Mouse (Mus musculus) thymus, adult 18-20 months (tissue): ENCODE data around the gene Chrnb4.

Experiments
- DNase-seq, 2 experiments: peaks; one replicate each; pipeline ENCODE4 v3.0.0; 2022; ENCODE audit warnings: mixed read lengths in 2 of 2

The Chrnb4 gene

DNA sequence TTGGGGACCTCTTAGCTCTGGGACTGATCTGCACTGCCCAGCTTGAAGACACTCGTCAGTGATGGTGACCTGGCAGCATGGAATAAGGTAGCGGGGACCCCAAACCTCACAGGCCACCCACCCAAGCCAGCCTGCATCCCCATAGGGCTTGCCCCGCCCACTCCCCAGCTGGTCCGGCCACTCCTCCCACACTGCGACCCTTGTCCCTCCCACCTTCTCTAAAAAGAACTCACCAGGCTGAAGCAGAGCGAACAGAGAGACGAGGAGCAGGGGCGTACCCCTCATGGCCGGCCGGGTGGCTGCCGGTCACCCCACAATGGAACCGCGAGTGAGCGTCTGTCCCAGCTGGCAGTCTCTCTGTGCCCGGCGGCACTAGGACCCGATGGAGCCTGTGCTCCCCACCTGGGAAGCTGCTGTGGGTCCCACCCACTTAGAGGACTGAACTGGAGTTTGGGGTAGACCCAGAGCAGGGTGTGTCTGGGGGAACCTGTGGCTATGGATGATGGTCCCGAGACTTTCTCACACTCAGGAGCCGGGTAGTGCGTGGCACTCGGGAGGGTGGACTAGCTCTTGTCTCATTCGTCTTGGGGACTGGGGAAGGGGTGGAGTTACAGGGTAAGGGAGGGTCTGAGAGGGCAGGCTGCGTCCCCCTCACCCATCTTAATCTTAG, at the start of gene Chrnb4:
Gene Chrnb4 (minus strand): TSS at position 569 of the 670 bp plus-strand sequence.
- DNase-seq = peak in 1 of 2 experiments; percentile 5

DNA sequence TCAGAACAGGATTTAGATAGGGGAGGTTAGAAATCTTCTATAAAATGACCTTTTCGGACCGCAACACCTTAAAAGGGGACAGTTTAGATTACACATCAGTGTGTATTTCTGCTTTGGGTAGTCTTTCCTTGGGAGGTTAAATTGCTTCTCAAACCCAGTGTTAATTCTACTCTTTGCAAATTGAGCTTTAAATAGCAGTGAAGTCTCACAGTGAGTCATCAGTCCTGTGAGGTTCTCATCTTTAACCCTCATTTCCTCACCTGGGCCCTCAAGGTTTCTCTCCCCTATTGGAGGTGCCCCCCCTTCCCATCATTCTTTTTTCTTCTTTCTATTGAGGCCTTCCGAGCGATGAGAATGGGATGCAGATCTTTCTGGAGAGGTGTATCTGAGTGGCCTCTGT, 48.3 kb upstream of the Chrnb4 start:
- DNase-seq = no peak

DNA sequence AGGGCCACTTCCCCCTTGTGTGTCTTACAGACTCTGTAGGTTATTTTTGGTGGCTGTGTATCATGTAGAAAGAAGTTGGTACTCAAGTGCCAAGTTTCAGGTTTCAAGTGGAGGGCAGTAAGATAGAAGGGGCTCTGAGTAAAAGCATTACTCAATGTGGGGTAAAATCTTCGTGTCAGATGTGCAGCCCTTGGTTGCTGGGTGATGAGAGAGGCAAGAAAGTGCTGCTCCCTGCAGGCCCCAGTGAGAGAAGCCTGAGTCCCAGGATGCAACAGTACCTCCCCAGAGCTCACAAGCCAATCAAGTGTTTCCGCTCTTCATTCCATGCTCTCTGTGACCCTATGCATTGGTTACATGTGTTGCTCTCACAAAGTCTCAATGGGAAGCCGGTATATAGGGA, 47.5 kb upstream of the Chrnb4 start:
- DNase-seq = no peak

DNA sequence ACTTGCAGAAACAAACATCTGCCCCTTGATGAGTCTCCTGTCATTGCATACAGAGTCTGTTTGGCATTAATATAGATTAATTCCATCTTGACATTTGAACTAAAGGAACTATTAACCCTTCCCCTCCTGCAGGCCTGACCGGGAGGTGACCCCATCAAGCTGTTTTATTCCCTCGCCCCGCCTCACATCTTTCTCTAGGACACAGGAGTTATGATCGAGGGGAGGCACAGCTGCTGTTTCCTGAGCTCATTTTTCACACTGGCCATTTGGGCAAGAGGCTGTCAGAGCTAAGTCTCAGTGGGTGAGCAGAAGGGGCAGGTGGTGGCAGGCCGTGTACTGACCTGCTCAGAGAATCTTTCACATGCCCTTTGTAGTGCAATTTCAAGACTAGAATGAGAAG, 41.6 kb upstream of the Chrnb4 start:
- no peak for DNase-seq

DNA sequence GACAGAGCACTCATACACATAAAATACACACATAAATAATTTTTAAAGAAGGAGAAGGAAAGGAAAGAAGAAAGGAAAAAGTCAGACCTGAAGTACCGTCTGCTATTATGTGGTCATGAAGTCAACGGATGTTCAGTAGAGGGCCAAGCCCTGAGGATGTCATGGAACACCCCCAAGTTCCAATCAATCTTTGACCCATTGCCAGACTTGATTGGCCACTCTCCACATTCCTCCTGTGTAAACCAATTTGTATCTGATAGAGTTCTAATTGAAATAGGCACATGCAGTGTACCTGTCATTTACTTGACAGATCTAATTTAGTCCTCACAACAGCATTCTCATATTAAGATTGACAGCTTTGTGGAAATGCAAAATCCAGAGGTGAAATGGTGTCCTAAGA, 40.6 kb upstream of the Chrnb4 start:
- no peak for DNase-seq

DNA sequence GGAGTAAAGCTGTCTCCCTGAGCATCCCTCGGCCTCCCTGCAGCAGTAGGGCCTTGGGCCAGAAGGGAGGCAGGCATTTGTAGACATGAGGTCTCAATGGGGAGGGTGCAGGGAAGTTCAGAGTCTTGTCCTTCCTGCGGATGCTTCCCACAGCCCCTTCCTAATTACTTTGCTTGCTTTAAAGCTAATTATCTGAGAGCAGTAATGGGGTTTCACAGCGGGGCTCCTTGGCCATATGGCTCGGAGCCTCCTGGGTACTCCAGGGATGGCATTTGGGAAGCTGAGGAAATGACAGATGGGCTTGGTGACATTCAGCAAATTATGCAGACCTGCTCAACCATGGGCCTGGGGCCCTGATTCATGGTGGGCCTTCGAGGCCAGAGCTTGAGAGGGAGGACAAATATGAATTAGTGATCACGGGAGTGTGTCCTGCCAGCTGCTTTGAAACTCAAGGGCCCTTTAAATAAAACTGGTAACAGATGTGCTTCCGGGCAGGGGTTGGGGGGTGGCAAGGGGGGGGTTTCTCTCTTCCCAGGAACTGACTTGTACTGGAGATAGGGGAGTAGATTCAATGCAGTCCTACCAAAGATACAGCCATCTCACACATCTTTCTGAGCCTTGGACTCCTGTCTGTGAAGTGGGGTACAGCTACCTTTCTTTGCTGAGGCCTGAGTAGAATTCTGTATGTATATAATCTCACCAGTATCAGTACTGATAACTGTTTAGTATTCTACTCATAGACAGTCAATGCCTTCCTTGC, 34.8 kb upstream of the Chrnb4 start:
- no peak for DNase-seq

DNA sequence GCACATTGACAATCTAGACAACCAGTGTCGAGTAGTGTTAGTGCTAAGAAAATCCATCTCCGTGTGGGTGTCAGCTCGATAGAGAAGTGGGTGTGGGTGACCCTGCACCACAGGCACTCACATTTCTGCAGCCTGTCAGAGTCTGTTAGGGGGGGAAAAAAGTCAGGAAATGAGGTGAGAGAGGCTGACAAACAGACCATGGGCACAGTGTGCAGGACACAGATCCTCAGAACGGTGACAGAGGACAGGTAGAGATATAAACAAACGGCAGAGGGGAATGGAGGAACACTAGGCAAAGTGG, 19.3 kb upstream of the Chrnb4 start:
- no peak for DNase-seq

DNA sequence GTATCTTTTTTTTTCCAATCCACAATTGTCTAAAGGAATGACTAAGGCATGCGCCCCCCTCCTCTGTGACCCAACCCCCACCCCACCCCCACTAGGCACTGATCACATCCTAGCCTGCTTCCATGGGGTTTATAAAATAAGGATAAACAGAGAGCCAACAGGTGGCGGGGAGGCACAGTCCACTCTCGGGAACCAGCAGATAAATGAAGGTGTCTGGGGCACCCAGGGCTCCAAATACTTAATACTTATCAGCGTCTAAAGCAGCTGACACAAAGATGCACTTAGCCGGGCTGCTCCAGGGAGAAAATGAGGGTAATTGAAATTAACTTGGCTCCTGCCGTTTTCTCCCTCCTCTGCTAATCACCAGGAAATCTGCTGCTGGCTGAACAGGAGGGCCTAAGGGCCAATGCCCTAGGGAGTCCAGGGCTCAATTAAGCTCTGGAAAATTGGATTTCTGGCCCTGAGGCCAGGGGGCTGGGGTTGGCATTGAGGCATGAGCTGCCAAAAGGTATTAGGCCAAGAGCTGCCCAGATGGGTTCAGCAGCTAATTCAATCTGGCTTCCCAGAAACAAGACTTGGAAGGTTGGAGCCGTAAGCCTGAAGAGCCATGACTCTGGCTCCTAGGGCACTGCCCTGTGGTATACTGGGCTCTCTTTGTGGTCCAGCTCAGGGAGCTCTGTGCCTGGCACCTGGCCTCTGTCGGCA, 18.8 kb upstream of the Chrnb4 start:
- DNase-seq = no peak

DNA sequence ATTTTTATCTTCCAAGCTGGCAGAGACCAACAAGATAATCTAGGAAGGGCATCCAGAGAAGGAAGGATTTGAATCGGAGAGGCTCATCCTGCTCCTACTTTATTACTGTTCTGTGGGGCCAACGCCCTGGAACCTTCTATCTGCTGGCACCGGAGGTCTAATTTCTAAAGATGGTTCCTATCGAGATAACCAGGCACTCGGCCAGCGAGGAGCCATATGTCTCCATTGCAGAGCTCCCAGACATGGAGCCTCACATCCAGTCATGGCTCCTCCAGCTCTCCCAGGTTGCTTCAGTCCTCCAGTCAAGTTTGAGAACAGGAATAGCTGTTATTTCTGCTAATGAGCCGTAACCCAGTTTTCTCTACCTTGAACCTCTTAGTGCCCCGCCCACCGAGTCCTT, 16.7 kb upstream of the Chrnb4 start:
- DNase-seq = no peak

DNA sequence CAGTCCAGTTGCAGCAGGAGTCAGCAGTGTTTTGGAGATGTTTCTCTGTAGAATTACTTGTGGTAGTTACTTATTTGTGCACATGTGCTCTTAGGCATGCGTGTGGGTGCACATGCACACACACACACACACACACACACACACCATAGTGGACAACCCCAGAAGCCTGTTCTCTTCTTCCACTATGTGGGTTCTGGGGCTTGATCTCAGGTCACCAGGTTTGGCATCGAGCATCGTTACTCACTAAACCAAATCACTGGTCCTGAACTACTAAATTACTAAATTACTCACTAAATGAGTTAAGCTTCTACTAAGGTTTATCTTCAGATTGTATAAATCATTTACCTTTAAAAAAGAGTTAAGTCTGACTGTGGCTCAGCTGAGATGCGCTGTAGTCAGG, 9.5 kb upstream of the Chrnb4 start:
- DNase-seq = no peak

DNA sequence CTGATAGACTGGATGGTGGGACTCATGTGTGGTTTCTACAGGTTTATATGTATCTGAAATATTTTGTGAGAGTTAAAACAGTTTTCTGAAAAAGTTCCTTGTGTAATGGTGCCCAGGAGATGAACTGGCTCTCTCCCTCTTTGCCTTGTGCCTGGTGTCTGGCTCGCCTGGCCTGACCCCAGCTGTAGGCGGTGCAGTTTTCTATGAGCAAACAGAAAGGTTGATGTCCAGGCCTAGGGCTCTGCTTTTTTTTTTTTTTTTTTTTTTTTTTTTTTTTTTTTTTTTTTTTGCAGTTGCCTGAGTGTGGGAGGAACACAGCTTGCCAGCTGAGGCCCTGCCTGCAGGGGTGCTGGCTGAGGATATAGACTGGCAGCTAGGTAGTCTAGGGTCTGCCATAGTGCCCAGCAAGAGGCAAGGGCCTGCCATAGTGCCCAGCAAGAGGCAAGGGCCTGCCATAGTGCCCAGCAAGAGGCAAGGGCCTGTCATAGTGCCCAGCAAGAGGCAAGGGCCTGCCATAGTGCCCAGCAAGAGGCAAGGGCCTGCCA, 6.9 kb upstream of the Chrnb4 start:
- DNase-seq = no peak

DNA sequence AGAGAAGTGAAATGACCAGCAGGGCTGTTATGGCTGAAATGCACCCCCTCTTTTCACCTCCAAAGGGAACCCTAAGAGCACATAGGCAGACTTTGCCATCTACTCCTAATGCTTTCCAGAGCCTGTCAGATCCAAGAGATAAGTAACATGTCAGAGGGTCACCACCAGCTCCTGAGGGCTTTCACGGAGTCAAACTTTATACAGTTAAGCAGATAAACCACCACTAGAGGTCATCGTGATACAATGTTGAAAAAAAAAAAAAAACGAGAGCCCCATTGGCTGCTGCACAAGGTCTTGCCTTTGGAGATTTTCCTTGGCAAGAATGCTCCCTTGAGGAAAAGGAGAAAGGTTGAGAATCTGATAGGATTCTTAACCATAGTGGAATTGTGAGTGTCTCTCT, 1.8 kb downstream of the Chrnb4 start:
- DNase-seq = no peak

DNA sequence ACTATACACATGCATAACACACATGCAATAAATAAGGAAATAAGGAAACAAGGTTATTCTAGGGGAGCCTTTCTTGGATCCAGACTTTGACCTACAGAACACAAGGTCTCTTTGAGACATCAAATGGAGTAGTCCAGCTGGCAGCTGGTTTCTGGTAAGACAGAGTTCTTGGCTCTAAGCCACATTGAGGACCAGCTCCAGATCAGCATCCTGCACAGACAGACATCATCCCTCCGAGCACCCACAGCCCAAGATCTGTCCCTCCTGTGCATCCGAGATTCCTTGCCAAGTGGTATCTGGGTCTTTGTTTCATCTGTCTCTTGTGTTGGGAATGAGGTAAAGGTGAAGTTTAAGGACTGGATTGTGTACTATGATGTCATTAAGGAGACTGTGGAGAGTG, 3.6 kb downstream of the Chrnb4 start:
- no peak for DNase-seq

DNA sequence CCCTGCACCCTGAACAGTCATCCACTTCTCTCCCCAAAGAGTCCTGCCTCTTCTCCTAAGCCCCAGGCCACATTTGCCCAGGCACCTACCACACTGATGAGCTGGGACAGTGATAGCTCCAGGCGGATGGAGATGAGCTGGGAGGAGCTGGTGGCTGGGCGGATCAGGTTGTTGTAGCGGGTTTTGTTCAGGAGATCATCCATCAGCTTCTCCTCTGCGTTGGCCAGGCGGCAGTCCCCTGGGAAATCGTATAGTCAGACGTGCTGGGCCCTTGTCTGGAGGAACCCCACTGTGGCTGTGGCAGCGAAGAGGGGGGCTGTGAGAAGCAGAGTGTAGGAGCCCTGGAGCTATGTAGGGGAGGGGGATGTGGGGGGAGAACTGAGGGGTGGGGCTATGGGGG, 4.9 kb downstream of the Chrnb4 start:
- no peak for DNase-seq

DNA sequence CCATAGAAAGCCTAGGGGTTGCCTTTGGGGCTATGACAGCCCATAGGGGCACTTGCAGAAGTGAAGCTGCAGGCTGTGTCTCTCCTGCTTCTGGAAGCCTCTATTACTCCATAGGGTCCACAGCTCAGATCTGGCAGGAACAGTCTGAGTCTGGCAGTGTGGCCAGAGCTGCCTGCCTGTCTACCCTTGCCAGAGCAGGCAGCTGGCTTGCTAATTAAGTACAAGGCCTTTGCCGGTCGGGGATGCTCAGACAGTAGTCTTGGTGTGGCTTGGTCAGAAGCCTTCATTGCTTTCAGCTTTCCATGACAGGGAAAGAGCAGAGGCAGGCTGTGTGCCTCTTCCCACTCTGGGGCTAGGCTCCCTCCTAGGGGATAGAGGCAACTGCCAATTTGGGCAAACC, 7.2 kb downstream of the Chrnb4 start:
- no peak for DNase-seq

DNA sequence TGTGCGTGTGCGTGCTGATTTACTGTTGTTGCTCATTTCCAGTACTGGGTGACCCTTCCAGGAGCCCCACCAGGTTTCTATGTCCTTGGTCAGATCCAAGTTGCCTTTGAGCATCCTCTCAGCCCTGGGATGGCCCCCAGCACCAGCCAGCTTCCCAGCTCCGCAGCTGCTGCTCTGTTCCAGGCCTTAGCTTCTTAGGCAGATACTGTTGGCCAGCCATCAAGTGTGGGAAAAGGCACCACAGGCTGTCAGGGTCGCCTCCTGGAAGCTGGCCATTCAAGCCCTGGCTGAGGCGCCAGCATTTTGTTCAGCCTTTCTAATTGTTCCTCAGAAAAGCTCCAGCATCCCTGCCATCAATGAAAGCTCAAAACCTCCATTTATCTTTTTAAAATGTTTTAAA, 8.6 kb downstream of the Chrnb4 start:
- DNase-seq = no peak

DNA sequence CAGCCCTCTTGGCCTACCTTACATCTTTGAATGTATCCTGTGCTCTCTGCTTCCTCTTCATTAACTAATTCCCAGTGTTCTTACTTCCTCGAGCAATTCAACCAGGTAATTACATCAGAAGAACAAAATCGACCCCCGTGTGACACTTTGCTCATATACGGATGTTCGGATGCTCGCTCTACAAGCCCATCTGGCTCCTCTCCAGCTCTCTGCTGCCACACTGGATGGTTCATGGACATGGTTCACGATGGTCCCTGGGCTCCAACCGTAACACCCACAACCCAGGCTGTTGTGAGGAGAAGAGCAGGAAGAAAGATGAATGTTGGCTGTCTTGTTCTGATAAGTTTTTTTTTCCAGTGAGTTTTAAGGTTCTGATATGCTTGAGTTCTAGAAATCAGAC, 9.6 kb downstream of the Chrnb4 start:
- DNase-seq = no peak

DNA sequence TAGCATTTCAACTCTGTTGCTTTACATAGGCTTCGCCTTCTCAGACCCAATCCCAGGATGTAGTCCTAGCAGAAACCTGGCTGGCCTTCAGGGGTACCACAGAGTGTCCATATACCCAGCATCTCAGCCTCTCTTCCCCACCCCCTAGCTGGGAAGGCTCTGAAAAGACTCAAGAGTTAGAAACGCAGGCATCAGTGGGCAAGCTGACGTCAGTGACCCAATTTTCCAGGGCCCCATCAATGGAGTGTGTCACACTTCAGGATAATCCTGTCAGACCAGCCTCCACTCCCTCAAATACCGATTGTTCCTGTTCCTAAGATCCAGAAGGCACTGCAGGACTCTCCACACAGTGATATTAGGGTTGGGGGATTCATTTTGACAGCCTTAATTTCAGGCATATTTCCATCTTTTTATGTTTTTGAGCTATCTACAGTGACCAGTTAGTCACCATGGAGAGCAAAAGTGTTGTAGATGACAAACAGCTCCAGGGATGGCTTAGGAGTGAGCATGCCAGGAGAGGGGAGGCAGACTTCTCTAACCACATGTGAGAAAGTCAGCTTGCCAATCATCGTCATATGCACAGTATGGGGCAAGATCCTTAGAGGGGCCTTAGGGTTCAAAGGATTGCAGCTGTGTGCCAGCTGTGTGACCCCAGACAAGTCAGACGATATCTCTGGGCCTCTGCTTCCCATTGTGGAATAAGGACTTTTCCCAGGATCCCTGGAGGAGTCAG, 17.0 kb downstream of the Chrnb4 start:
- DNase-seq = no peak

DNA sequence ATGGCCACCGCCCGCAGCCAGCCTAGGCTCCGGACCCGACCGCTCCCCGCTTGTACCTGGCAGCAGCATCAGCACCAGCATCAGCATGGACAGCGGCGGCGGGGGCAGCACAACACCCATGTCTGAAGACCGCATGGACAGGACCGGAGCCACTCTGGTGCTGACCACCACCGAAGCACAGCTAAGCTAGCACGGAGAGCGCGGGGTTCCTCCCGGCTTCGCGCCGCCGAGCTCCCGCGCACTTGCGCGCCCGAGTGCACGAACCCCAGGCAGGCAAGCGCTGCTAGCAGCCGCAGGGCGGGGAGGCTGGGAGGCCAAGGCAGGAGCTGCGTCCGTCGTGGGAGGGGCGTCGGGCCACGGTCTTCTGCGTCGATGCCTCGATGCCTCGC, 22.3 kb downstream of the Chrnb4 start, which contains the start of gene Chrna3:
Gene Chrna3 (minus strand): TSS at position 288 of the 389 bp plus-strand sequence.
- DNase-seq = no peak

DNA sequence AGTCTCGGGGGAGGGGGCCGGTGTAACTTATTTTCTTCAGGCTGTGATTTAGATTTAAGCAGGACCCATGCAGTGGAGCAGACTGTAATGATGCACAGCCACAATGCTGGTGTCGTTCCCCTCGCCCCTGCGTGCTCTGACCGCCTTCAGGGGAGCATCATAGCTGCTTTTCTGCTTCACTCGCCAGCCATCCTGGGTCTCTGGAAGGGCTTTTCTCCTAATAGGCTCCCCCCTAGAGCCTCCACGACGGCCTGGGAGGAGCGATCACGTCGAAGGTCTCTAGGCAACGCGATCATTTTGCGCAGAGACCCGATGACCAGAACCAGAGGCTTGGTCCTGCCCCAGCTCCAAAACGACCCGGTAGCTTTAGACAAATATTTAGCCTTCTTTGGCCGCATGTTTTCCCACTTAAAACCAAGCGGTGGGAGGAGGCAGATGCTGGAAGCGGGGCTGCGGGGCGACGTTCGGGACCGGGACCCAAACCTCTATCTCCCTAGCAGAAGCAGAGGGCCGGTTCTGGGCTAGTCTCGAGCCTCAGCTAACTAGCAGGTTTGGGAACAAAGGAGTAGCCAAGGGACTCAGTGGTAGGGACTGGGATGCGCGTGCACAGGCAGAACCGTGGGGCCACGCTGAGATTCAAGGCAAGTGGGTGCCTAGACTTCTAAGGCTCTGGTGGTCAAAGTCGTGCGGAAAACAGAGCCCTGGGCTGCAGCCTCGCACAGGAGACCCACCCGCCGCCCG, 22.9 kb downstream of the Chrnb4 start:
- no peak for DNase-seq

DNA sequence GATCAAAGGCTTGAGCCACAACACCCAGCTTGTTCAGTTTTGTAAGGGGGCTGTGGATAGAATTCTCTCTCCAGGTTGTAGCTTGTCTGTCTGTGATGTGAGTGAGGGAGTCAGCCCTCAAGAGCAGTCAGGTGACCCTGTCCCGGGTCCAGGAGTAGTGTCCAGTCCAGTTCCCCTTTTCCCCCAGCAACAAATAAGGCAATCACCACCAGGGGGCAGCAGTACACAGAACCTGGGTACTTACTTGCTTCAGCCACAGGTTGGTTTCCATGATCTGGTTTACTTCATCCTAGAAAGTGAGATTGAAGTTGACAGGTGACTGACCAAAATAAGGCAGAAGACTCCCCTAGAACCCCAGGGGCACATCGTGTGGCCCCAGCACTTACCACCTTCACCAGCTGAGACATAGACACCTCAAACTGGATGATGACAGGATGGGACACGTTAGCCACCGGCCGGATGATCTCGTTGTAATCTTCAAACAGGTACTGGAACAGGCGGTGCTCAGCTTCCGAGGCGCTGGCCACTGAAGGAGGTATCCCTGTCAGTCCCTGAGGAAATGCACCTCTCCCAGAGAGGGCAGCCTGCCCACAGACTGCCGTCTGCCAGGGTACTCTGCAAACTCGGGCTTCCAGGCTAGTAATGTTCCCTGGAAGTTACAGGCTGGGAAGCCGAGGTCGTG, 24.5 kb downstream of the Chrnb4 start:
- DNase-seq = peak; percentile 24 to 34

DNA sequence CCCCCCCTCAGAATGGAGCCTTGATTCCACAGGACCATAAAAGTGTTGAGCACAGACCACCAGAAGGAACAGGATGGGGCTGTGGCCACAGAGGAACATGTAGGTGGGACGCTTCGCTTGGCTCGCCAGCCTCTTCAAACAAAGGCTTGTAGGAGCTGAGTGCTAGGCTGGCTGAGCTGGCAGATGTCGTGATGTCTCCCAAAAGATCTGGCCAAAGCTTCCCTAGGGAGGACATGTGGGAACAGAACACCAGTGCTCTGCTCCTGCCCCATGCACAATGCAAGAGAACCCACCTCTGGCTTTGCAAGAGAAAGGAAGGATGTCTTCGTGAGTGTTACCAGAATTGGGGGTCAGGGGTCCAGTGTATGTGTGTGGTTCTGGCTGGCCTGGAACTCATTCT, 25.3 kb downstream of the Chrnb4 start:
- no peak for DNase-seq
